Mouse (Mus musculus): ENCODE data around the gene Stx16. TPM values are rescaled to one million over a fixed set of nuclear protein-coding genes. Genes with fewer than 3 reads are reported as not detected.

Gene Stx16
- polyA plus RNA-seq, 1 experiment from 2014 or later: 12.9 TPM

DNA sequence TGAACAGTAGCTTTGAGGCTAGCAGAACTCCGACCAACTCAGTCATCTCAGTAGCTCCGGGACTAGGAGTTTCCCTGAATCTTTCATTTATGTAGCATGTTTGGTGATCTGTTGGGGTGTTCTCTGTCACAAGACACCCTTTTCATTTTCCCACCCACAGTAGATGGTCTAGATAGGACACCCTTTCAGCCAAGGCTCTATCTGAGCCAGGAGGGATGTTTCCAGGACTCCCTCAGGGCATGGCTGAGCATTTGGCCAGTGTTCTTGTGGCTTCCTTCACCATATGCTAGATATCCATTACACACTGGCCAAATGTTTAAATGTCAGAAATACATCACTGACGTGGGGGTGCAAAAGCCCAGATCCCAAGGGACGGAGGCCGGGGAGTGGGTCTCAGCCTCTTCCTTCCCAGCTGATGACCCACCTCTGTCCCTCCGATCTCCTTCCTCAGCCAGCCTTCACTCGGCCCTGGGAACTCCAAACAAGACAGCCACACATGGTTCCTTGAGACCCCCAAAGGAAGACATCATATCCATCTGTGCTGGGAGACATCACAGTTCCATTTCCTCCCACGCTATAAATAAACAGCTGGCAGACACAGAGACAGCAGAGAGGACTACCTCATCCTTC is 54.5 kb downstream of the Stx16 start:
- Histone ChIP-seq H3K27ac (no peak overlapping the region), H3K36me3 (no peaks in the 10 kb centered on the region), H3K4me2 (replicated peaks) (no peak overlapping the region), H3K9me3 (no peaks in the 10 kb centered on the region), H3K4me3 (no peak overlapping the region), H3K9ac (no peak overlapping the region), H3K27me3 (no peaks in the 10 kb centered on the region), H3K4me1 (peaks cover 11% of the 10 kb centered on the region; the same call in 1 of the 2 replicates)
- ATAC-seq (ENCODE audit: insufficient number of reproducible peaks, insufficient read depth, low FRiP score, low TSS enrichment): no peak
- 83% methylated on average over 8 of the region's 8 CpGs for WGBS

DNA sequence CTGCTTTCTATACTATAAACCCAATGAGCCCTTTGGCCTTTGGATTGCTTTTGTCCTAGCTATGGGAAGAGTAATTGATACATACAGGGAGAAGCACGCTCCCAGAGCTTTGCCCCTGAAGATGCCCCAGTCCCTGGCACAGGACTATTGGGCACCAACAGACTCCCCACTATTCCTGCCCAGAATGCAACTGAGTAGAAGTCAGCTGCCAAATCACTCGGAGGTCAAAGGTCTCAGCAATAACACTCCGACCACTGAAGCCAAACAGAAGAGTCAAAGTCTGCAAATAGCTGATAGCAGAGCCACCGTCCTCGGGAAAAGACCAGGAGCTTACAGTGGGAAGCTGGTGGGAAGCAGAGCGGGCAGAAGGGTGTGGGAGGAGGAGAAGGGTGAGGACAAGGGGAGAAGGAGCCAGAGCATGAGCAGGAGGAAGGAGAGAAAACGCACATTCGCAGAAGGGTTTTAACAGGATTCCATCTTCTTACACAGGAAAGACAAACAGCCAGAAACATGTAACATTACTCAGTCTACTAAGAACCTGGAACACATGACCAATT is 56.4 kb downstream of the Stx16 start:
- no peak overlapping the region for H3K4me3 ChIP-seq
- H3K27me3 ChIP-seq: no peaks in the 10 kb centered on the region
- H3K4me1 ChIP-seq: no peaks in the 10 kb centered on the region
- no peaks in the 10 kb centered on the region for H3K36me3 ChIP-seq
- no peak for ATAC-seq (ENCODE audit: insufficient number of reproducible peaks, insufficient read depth, low FRiP score, low TSS enrichment)
- H3K9me3 ChIP-seq: no peaks in the 10 kb centered on the region
- H3K4me2 ChIP-seq (replicated peaks): no peak overlapping the region
- no peak overlapping the region for H3K27ac ChIP-seq
- H3K9ac ChIP-seq: no peak overlapping the region
- 79% methylated on average over 8 of the region's 8 CpGs for WGBS

Other genes with a start within 250 kb of the Stx16 start
- gene Npepl1, start 34.0 kb downstream of the Stx16 start, polyA plus RNA-seq (2016; fragmentation: Nextera tagmentation; extraction: Ambion mirVana): 51.3 and 52.4 TPM in 2 replicates
- gene Gnas, start 208.0 kb downstream of the Stx16 start, polyA plus RNA-seq (2016; fragmentation: Nextera tagmentation; extraction: Ambion mirVana): 1,926 and 2,042 TPM in 2 replicates